Mouse (Mus musculus) WW6 (cell line): ENCODE data around the gene Gm21788.
"Not testable (repeated sequence)": the region's sequence is repeated elsewhere in the genome, so short reads cannot be mapped to it uniquely, and the experiment has no call there.

Experiments
- DNase-seq: peaks from one replicate; pipeline ENCODE4 v3.0.0-alpha.2; 2013; ENCODE audit warnings: low read depth, low spot score

Gm21788 gene

DNA sequence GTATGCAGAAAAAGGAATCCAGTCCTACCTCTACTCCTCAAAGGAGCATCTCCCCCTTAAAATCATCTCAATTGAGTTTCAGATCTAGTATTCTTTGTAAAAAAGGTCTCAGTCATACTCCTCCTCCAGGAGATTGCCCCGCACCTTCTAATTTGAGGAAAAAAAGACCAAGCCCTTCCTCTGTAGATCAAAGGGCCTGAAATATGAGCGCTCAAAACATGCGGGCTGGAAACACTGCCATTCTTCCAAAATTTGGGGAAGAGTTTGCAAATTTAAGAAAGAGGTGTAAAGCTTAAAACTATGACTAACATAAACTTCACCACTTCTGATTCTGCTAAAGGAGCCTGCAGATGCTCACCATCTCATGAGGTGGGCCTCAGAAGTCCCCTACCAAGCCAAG is at the start of gene Gm21788:
Gene Gm21788, plus strand, starts transcription at position 301 of the 400 bp plus-strand sequence.
- not testable (repeated sequence) for DNase-seq
